Mouse (Mus musculus) lung, embryonic 15.5 days (tissue): ENCODE data around the gene Asb4. TPM values are rescaled to one million over a fixed set of nuclear protein-coding genes. Genes with fewer than 3 reads are reported as not detected.

ENCODE experiments used
- ATAC-seq: fragments of 200-750 bp; cut with Nextera tagmentation; 2 replicates; pipeline ENCODE4 v1.8.0; 2017; ENCODE audit warnings: moderate number of reproducible peaks, borderline replicate concordance; ENCODE audit not compliant: low FRiP score, low TSS enrichment; ENCODE audit errors: extremely low read depth
- H3K27ac ChIP-seq: fragments of 300-500 bp; sonication (generic); 2 replicates; pipeline ENCODE4 v1.5.1; 2015; ENCODE audit warnings: moderate library complexity, mild to moderate bottlenecking, inconsistent platforms
- H3K27me3 ChIP-seq: fragments of 300-500 bp; sonication (generic); 2 replicates; pipeline ENCODE4 v1.6.1; 2015; ENCODE audit warnings: inconsistent platforms
- H3K36me3 ChIP-seq: fragments of 300-500 bp; sonication (generic); 2 replicates; pipeline ENCODE4 v1.6.1; 2015; ENCODE audit warnings: inconsistent platforms
- H3K4me1 ChIP-seq: fragments of 300-500 bp; sonication (generic); 2 replicates; pipeline ENCODE4 v1.6.1; 2015; ENCODE audit warnings: inconsistent platforms
- H3K4me2 ChIP-seq: fragments of 300-500 bp; sonication (generic); 2 replicates; pipeline ENCODE4 v1.6.1; 2015; ENCODE audit warnings: inconsistent platforms, mild to moderate bottlenecking, moderate library complexity
- H3K4me3 ChIP-seq: fragments of 300-500 bp; sonication (generic); 2 replicates; pipeline ENCODE4 v1.5.1; 2015; ENCODE audit warnings: mild to moderate bottlenecking, inconsistent platforms
- H3K9ac ChIP-seq: fragments of 300-500 bp; sonication (generic); 2 replicates; pipeline ENCODE4 v1.6.1; 2015; ENCODE audit warnings: inconsistent platforms
- H3K9me3 ChIP-seq: fragments of 300-500 bp; sonication (generic); 2 replicates; pipeline ENCODE4 v1.6.1; 2016; ENCODE audit warnings: inconsistent platforms
- WGBS: fragments of 180-500 bp; shearing (Covaris S2); methylation state at CpG from one replicate; pipeline ENCODE4 v1.1.7; 2015; 5-methylcytosine and 5-hydroxymethylcytosine counted together
- polyA plus RNA-seq: library from polyadenylated mRNA; unstranded; fragments of >200 nt; fragmentation: Nextera tagmentation; extraction: Ambion mirVana; gene quantifications from 2 replicates; pipeline ENCODE4 v1.2.1, GENCODE M21; 2015

Gene Asb4
- polyA plus RNA-seq, 1 experiment from 2014 or later, result 8.2 TPM

GRCm38 (mm10) chr6:5396797-5397196 is 13.6 kb downstream of the Asb4 start:
- WGBS, result 47% methylated on average over 3 of the region's 3 CpGs
- Histone ChIP-seq H3K4me2 (no peak overlapping the region), H3K4me3 (no peak overlapping the region), H3K27ac (no peak overlapping the region), H3K9ac (no peak overlapping the region), H3K27me3 (no peaks in the 10 kb centered on the region), H3K36me3 (no peaks in the 10 kb centered on the region), H3K4me1 (peaks cover 5% of the 10 kb centered on the region; the same call in 1 of the 2 replicates), H3K9me3 (no peaks in the 10 kb centered on the region)
- ATAC-seq, result no peak

DNA sequence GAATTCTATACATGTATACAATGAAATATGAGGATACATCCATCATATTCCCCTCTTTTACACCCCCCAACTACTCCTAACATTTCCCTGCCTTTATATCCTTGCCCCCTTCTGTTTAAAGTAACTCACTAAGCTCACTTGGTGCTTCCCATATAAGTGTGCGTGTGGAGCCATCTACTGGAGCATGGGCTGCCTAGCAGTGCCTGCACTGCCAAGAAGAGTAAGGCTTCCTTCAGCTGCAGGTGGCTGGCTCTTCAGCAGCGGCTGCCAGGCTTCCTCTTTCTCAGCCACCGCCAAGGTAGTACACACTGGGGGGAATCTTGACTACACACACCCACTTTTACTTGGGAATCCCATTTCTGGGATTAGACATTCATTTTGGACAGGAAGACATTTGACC is 18.2 kb downstream of the Asb4 start:
- Histone ChIP-seq H3K4me3 (no peak overlapping the region), H3K36me3 (no peaks in the 10 kb centered on the region), H3K9me3 (no peaks in the 10 kb centered on the region), H3K27me3 (no peaks in the 10 kb centered on the region), H3K4me1 (no peaks in the 10 kb centered on the region), H3K4me2 (no peak overlapping the region), H3K9ac (no peak overlapping the region), H3K27ac (no peak overlapping the region)
- peak; percentile 67; the same call in 1 of the 2 replicates for ATAC-seq
- WGBS, result 3% methylated on average over 3 of the region's 3 CpGs

DNA sequence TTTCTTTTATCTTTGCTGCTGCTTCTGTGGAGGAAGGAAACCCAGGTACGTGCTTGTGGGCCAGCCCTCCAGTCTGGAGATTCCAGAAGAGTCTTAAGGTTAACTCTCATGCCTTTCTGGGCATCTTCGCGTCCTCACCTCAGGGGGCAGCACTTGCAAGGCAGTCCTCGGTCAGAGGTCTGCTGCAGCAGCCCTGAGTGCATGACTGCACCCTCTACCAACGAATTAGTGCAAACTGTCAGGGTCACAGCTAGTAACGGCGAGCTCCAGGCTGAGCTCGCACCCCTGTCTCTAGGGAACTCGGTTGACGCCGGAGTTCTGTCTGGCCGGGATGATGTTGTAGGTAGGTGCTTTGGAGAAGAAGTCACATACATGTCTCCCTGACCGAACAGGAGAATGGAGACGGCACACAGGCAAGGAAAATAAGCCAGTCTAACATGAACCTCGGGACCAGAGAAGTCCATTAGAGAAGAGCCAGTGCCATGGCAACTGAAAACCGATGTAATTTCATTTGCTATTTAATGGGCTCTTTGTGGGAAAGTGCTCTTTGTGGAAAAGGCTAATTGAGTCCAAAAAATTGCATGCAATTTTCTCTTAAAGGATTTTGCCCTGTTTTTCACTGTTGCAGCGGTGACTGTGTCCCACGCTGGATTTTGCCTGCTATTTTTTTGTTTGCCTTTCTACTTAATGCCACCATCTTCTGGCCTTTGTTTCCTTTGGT is 20.1 kb downstream of the Asb4 start:
- 28% methylated on average over 18 of the region's 18 CpGs for WGBS

GRCm38 (mm10) chr6:5404016-5404415 is 20.8 kb downstream of the Asb4 start:
- Histone ChIP-seq H3K36me3 (no peaks in the 10 kb centered on the region), H3K9me3 (no peaks in the 10 kb centered on the region), H3K27me3 (no peaks in the 10 kb centered on the region), H3K27ac (no peak overlapping the region), H3K4me2 (no peak overlapping the region), H3K9ac (no peak overlapping the region), H3K4me3 (no peak overlapping the region), H3K4me1 (no peaks in the 10 kb centered on the region)
- 69% methylated on average over 6 of the region's 6 CpGs for WGBS
- no peak for ATAC-seq

More for the DNA sequence above, 20.1 kb downstream of the Asb4 start:
- Histone ChIP-seq H3K9ac (no peak overlapping the region), H3K4me3 (no peak overlapping the region), H3K4me2 (peak overlapping the region; percentile 26), H3K36me3 (no peaks in the 10 kb centered on the region), H3K27ac (no peak overlapping the region), H3K4me1 (no peaks in the 10 kb centered on the region), H3K27me3 (no peaks in the 10 kb centered on the region), H3K9me3 (no peaks in the 10 kb centered on the region)
- ATAC-seq, result no peak

GRCm38 (mm10) chr6:5408451-5409177 is 25.4 kb downstream of the Asb4 start:
- Histone ChIP-seq H3K4me3 (no peak overlapping the region), H3K9me3 (no peaks in the 10 kb centered on the region), H3K9ac (no peak overlapping the region), H3K4me2 (no peak overlapping the region), H3K27ac (no peak overlapping the region), H3K27me3 (no peaks in the 10 kb centered on the region), H3K36me3 (no peaks in the 10 kb centered on the region), H3K4me1 (no peaks in the 10 kb centered on the region)
- ATAC-seq, result peak; percentile 42; the same call in 1 of the 2 replicates
- WGBS, result 55% methylated on average over 8 of the region's 8 CpGs

GRCm38 (mm10) chr6:5409676-5410075 is 26.5 kb downstream of the Asb4 start:
- no peak overlapping the region for H3K27ac ChIP-seq
- no peaks in the 10 kb centered on the region for H3K27me3 ChIP-seq
- H3K36me3 ChIP-seq, result no peaks in the 10 kb centered on the region
- 83% methylated on average over 4 of the region's 4 CpGs for WGBS
- no peak overlapping the region for H3K4me2 ChIP-seq
- H3K4me3 ChIP-seq, result no peak overlapping the region
- no peak for ATAC-seq
- H3K4me1 ChIP-seq, result no peaks in the 10 kb centered on the region
- H3K9ac ChIP-seq, result no peak overlapping the region
- H3K9me3 ChIP-seq, result no peaks in the 10 kb centered on the region

- Histone ChIP-seq H3K9ac (no peak overlapping the region), H3K27ac (no peak overlapping the region), H3K27me3 (no peaks in the 10 kb centered on the region), H3K36me3 (no peaks in the 10 kb centered on the region), H3K4me1 (no peaks in the 10 kb centered on the region), H3K4me2 (no peak overlapping the region), H3K9me3 (no peaks in the 10 kb centered on the region), H3K4me3 (no peak overlapping the region)
- 42% methylated on average over 6 of the region's 6 CpGs for WGBS
- ATAC-seq, result peak; percentile 69; the same call in 1 of the 2 replicates
Observed at GRCm38 (mm10) chr6:5410697-5411391, 27.7 kb downstream of the Asb4 start.

- ATAC-seq, result no peak
Observed at GRCm38 (mm10) chr6:5413282-5413681, 30.1 kb downstream of the Asb4 start.

DNA sequence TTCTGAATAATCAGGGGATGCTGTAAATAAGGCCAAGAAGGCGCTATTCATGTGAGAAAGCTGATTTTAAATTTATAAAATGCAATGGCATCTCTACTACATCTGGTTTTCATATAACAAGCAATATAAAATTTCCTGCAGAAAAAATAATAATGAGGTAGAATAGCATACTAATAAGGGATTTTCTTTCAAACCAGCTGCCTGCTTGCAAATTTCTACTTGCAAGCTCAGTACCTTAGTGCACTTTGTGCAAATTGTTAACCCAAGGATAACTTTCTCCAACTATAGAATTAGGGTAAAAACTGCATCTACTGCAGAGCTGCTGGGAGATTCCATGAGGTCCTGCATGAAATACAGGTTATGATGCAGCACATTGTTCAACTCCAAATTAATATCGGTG is 38.3 kb downstream of the Asb4 start:
- WGBS, result 91% methylated on average over 2 of the region's 2 CpGs
- H3K27me3 ChIP-seq, result no peaks in the 10 kb centered on the region
- no peak overlapping the region for H3K27ac ChIP-seq
- H3K9ac ChIP-seq, result no peak overlapping the region
- H3K9me3 ChIP-seq, result no peaks in the 10 kb centered on the region
- ATAC-seq, result no peak
- H3K36me3 ChIP-seq, result no peaks in the 10 kb centered on the region
- H3K4me3 ChIP-seq, result no peak overlapping the region
- H3K4me2 ChIP-seq, result no peak overlapping the region
- no peaks in the 10 kb centered on the region for H3K4me1 ChIP-seq

More at GRCm38 (mm10) chr6:5413282-5413681, 30.1 kb downstream of the Asb4 start:
- no peaks in the 10 kb centered on the region for H3K9me3 ChIP-seq
- no peaks in the 10 kb centered on the region for H3K4me1 ChIP-seq
- H3K9ac ChIP-seq, result no peak overlapping the region
- H3K4me2 ChIP-seq, result no peak overlapping the region
- H3K27me3 ChIP-seq, result no peaks in the 10 kb centered on the region
- H3K36me3 ChIP-seq, result no peaks in the 10 kb centered on the region
- H3K27ac ChIP-seq, result no peak overlapping the region
- no peak overlapping the region for H3K4me3 ChIP-seq
- 22% methylated on average over 8 of the region's 8 CpGs for WGBS

DNA sequence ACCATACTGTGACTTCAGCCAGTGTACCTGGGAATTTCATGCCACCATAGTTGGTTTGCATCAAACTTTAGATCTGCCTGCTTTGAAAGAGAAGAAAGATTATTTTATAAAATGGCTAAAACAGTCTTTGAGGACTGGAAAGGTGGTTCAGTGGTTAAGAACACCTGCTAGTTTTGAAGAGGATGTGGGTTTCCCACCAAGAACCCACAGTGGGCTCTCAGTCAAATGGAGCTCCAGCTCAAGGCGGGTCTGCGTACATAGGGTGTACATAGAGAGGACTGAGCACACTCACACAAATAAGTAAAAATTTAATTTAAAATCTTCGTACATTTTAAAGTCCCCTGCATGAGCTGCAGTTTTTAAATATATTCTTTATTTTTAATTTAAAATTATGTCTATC is 39.2 kb downstream of the Asb4 start:
- no peaks in the 10 kb centered on the region for H3K9me3 ChIP-seq
- no peak for ATAC-seq
- no peak overlapping the region for H3K4me2 ChIP-seq
- no peaks in the 10 kb centered on the region for H3K36me3 ChIP-seq
- H3K27me3 ChIP-seq, result no peaks in the 10 kb centered on the region
- H3K4me3 ChIP-seq, result no peak overlapping the region
- 93% methylated on average over 3 of the region's 3 CpGs for WGBS
- H3K4me1 ChIP-seq, result no peaks in the 10 kb centered on the region
- no peak overlapping the region for H3K9ac ChIP-seq
- H3K27ac ChIP-seq, result no peak overlapping the region

DNA sequence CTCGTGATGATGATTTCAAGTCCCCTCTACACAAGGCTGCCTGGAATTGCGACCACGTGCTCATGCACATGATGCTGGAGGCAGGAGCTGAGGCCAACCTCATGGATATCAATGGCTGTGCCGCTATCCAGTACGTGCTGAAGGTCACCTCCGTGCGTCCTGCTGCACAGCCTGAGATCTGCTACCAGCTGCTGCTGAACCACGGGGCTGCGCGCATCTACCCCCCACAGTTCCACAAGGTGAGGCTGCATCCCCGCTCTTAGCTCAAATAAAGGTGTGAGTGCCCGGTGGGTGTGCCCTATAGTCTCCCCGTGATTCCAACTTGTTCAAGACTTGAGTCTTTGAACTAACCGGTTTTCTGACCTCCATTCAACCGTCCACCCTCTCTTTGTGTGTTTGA is 40.4 kb downstream of the Asb4 start:
- H3K4me1 ChIP-seq, result no peaks in the 10 kb centered on the region
- no peak overlapping the region for H3K4me2 ChIP-seq
- no peak overlapping the region for H3K9ac ChIP-seq
- H3K27me3 ChIP-seq, result no peaks in the 10 kb centered on the region
- H3K4me3 ChIP-seq, result no peak overlapping the region
- H3K27ac ChIP-seq, result no peak overlapping the region
- no peaks in the 10 kb centered on the region for H3K9me3 ChIP-seq
- ATAC-seq, result no peak
- no peaks in the 10 kb centered on the region for H3K36me3 ChIP-seq
- 81% methylated on average over 15 of the region's 15 CpGs for WGBS

GRCm38 (mm10) chr6:5427033-5427432 is 43.8 kb downstream of the Asb4 start:
- H3K4me1 ChIP-seq, result no peaks in the 10 kb centered on the region
- no peak overlapping the region for H3K9ac ChIP-seq
- H3K4me3 ChIP-seq, result no peak overlapping the region
- no peaks in the 10 kb centered on the region for H3K36me3 ChIP-seq
- WGBS, result 87% methylated on average over 2 of the region's 2 CpGs
- no peak overlapping the region for H3K4me2 ChIP-seq
- ATAC-seq, result no peak
- no peak overlapping the region for H3K27ac ChIP-seq
- H3K9me3 ChIP-seq, result no peaks in the 10 kb centered on the region
- H3K27me3 ChIP-seq, result no peaks in the 10 kb centered on the region
